Mouse (Mus musculus): Measurements from ENCODE around the gene Rnf220. TPM values are rescaled to one million over a fixed set of nuclear protein-coding genes. Genes with fewer than 3 reads are reported as not detected.

Rnf220 gene
- polyA plus RNA-seq, 1 experiment from 2014 or later: 76.1 TPM

GRCm38 (mm10) chr4:117356223-117356622 lies 140.6 kb downstream of the Rnf220 start:
- ATAC-seq (ENCODE audit: insufficient read depth): peak; percentile 54

GRCm38 (mm10) chr4:117354651-117355050 lies 142.2 kb downstream of the Rnf220 start:
- no peak for TF ChIP-seq CTCF (IDR thresholded peaks at IDR 0.05; ENCODE audit: low read depth)
- 67% methylated on average over 6 of the region's 6 CpGs for WGBS
- no peak overlapping the region for H3K4me2 ChIP-seq
- H3K9me3 ChIP-seq (ENCODE audit: low read depth, low read length): no peaks in the 10 kb centered on the region
- H3K36me3 ChIP-seq (ENCODE audit: insufficient read depth): no peaks in the 10 kb centered on the region
- H3K9ac ChIP-seq: no peak overlapping the region
- ATAC-seq (ENCODE audit: insufficient read depth) (no peak), DNase-seq (no peak)
- H3K27me3 ChIP-seq (ENCODE audit: insufficient read depth, low read length): no peaks in the 10 kb centered on the region
- H3K4me1 ChIP-seq (ENCODE audit: insufficient read depth): no peaks in the 10 kb centered on the region
- no peak overlapping the region for H3K4me3 ChIP-seq (ENCODE audit: low read depth, low read length)
- H3K27ac ChIP-seq (ENCODE audit: low read depth): no peak overlapping the region

More at GRCm38 (mm10) chr4:117356223-117356622, 140.6 kb downstream of the Rnf220 start:
- TF ChIP-seq CTCF (IDR thresholded peaks at IDR 0.05; ENCODE audit: low read depth): no peak
- 62% methylated on average over 2 of the region's 2 CpGs for WGBS
- no peak overlapping the region for H3K9ac ChIP-seq
- no peaks in the 10 kb centered on the region for H3K9me3 ChIP-seq (ENCODE audit: low read depth, low read length)
- DNase-seq: peak; percentile 60
- H3K4me2 ChIP-seq: no peak overlapping the region
- H3K4me1 ChIP-seq (ENCODE audit: insufficient read depth): no peaks in the 10 kb centered on the region
- H3K36me3 ChIP-seq (ENCODE audit: insufficient read depth): no peaks in the 10 kb centered on the region
- H3K4me3 ChIP-seq (ENCODE audit: low read depth, low read length): no peak overlapping the region
- peak overlapping the region; percentile 2; the same call in 1 of the 2 replicates for H3K27ac ChIP-seq (ENCODE audit: low read depth)
- H3K27me3 ChIP-seq (ENCODE audit: insufficient read depth, low read length): no peaks in the 10 kb centered on the region

GRCm38 (mm10) chr4:117352957-117353356 lies 143.9 kb downstream of the Rnf220 start:
- no peaks in the 10 kb centered on the region for H3K36me3 ChIP-seq (ENCODE audit: insufficient read depth)
- H3K9ac ChIP-seq: no peak overlapping the region
- no peak overlapping the region for H3K27ac ChIP-seq (ENCODE audit: low read depth)
- no peak for TF ChIP-seq CTCF (IDR thresholded peaks at IDR 0.05; ENCODE audit: low read depth)
- DNase-seq (no peak), ATAC-seq (ENCODE audit: insufficient read depth) (no peak)
- H3K27me3 ChIP-seq (ENCODE audit: insufficient read depth, low read length): no peaks in the 10 kb centered on the region
- H3K4me2 ChIP-seq: no peak overlapping the region
- H3K9me3 ChIP-seq (ENCODE audit: low read depth, low read length): no peaks in the 10 kb centered on the region
- H3K4me1 ChIP-seq (ENCODE audit: insufficient read depth): no peaks in the 10 kb centered on the region
- WGBS: 63% methylated on average over 9 of the region's 9 CpGs
- H3K4me3 ChIP-seq (ENCODE audit: low read depth, low read length): no peak overlapping the region

GRCm38 (mm10) chr4:117352071-117352470 lies 144.8 kb downstream of the Rnf220 start:
- Histone ChIP-seq H3K36me3 (ENCODE audit: insufficient read depth) (no peaks in the 10 kb centered on the region), H3K27ac (ENCODE audit: low read depth) (no peak overlapping the region), H3K9me3 (ENCODE audit: low read depth, low read length) (no peaks in the 10 kb centered on the region), H3K4me2 (no peak overlapping the region), H3K4me3 (ENCODE audit: low read depth, low read length) (no peak overlapping the region), H3K9ac (no peak overlapping the region), H3K4me1 (ENCODE audit: insufficient read depth) (no peaks in the 10 kb centered on the region), H3K27me3 (ENCODE audit: insufficient read depth, low read length) (no peaks in the 10 kb centered on the region)
- WGBS: 75% methylated on average over 5 of the region's 5 CpGs
- TF ChIP-seq CTCF (IDR thresholded peaks at IDR 0.05; ENCODE audit: low read depth): no peak
- DNase-seq: no peak
- no peak for ATAC-seq (ENCODE audit: insufficient read depth)

- no peak overlapping the region for H3K27ac ChIP-seq (ENCODE audit: low read depth)
- DNase-seq (no peak), ATAC-seq (ENCODE audit: insufficient read depth) (no peak)
- no peak overlapping the region for H3K4me3 ChIP-seq (ENCODE audit: low read depth, low read length)
- TF ChIP-seq CTCF (IDR thresholded peaks at IDR 0.05; ENCODE audit: low read depth): no peak
- 59% methylated on average over 12 of the region's 12 CpGs for WGBS
- H3K27me3 ChIP-seq (ENCODE audit: insufficient read depth, low read length): no peaks in the 10 kb centered on the region
- no peak overlapping the region for H3K9ac ChIP-seq
- H3K36me3 ChIP-seq (ENCODE audit: insufficient read depth): no peaks in the 10 kb centered on the region
- no peaks in the 10 kb centered on the region for H3K4me1 ChIP-seq (ENCODE audit: insufficient read depth)
- no peaks in the 10 kb centered on the region for H3K9me3 ChIP-seq (ENCODE audit: low read depth, low read length)
- H3K4me2 ChIP-seq: no peak overlapping the region
These were observed 146.6 kb downstream of the Rnf220 start for GRCm38 (mm10) chr4:117350139-117350693.

- H3K4me1 ChIP-seq (ENCODE audit: insufficient read depth): no peaks in the 10 kb centered on the region
- H3K27me3 ChIP-seq (ENCODE audit: insufficient read depth, low read length): no peaks in the 10 kb centered on the region
- no peak overlapping the region for H3K4me3 ChIP-seq (ENCODE audit: low read depth, low read length)
- H3K36me3 ChIP-seq (ENCODE audit: insufficient read depth): no peaks in the 10 kb centered on the region
- no peak overlapping the region for H3K9ac ChIP-seq
- no peak for TF ChIP-seq CTCF (IDR thresholded peaks at IDR 0.05; ENCODE audit: low read depth)
- no peak overlapping the region for H3K27ac ChIP-seq (ENCODE audit: low read depth)
- ATAC-seq (ENCODE audit: insufficient read depth) (no peak), DNase-seq (no peak)
- whole genome bisulfite sequencing: 27% methylated on average over 2 of the region's 2 CpGs
- H3K4me2 ChIP-seq: no peak overlapping the region
- H3K9me3 ChIP-seq (ENCODE audit: low read depth, low read length): no peaks in the 10 kb centered on the region
These were observed 147.5 kb downstream of the Rnf220 start for GRCm38 (mm10) chr4:117349327-117349726.

- Histone ChIP-seq H3K9ac (no peak overlapping the region), H3K27ac (ENCODE audit: low read depth) (no peak overlapping the region), H3K9me3 (ENCODE audit: low read depth, low read length) (no peaks in the 10 kb centered on the region), H3K36me3 (ENCODE audit: insufficient read depth) (no peaks in the 10 kb centered on the region), H3K4me2 (no peak overlapping the region), H3K4me1 (ENCODE audit: insufficient read depth) (peaks cover 8% of the 10 kb centered on the region; the same call in 1 of the 2 replicates), H3K27me3 (ENCODE audit: insufficient read depth, low read length) (no peaks in the 10 kb centered on the region), H3K4me3 (ENCODE audit: low read depth, low read length) (no peak overlapping the region)
- DNase-seq (peak; percentile 81), ATAC-seq (ENCODE audit: insufficient read depth) (no peak)
- WGBS: 40% methylated on average over 6 of the region's 6 CpGs
- TF ChIP-seq CTCF (IDR thresholded peaks at IDR 0.05; ENCODE audit: low read depth): peak; percentile 72
These were observed 150.8 kb downstream of the Rnf220 start for GRCm38 (mm10) chr4:117346025-117346424.
